Mouse (Mus musculus) ES-Bruce4 (cell line): ENCODE data around the gene Sumo3. TPM values are rescaled to one million over a fixed set of nuclear protein-coding genes. Genes with fewer than 3 reads are reported as not detected.

Source experiments
- H3K27ac ChIP-seq: 2 replicates; pipeline ENCODE4 v1.5.1; 2012; ENCODE audit warnings: low read length, inconsistent platforms; ENCODE audit not compliant: insufficient read depth
- H3K27me3 ChIP-seq: 2 replicates; pipeline ENCODE4 v1.6.1; 2012; ENCODE audit warnings: mild to moderate bottlenecking, low read length, inconsistent platforms; ENCODE audit not compliant: control insufficient read depth, poor library complexity, insufficient read depth, severe bottlenecking
- H3K36me3 ChIP-seq: 2 replicates; pipeline ENCODE4 v1.6.1; 2012; ENCODE audit warnings: inconsistent platforms, mild to moderate bottlenecking, low read length, moderate library complexity; ENCODE audit not compliant: control insufficient read depth, poor library complexity, insufficient read depth, severe bottlenecking
- H3K4me1 ChIP-seq: one replicate; pipeline ENCODE4 v1.8.1; 2011; ENCODE audit warnings: low read length; ENCODE audit not compliant: control insufficient read depth, insufficient read depth
- H3K4me3 ChIP-seq: 2 replicates; pipeline ENCODE4 v1.5.1; 2011; ENCODE audit warnings: low read depth, mild to moderate bottlenecking, low read length
- H3K9ac ChIP-seq: 2 replicates; pipeline ENCODE4 v1.6.1; 2012; ENCODE audit warnings: low read depth, mild to moderate bottlenecking, inconsistent platforms; ENCODE audit not compliant: poor library complexity, severe bottlenecking
- H3K9me3 ChIP-seq: replicated peaks from 2 replicates; pipeline ENCODE4 v1.6.1; 2012; ENCODE audit warnings: mild to moderate bottlenecking, low read length, inconsistent platforms; ENCODE audit not compliant: control insufficient read depth, poor library complexity, insufficient read depth, severe bottlenecking
- CTCF ChIP-seq: IDR thresholded peaks from one replicate; pipeline ENCODE4 v1.8.1; 2011; ENCODE audit warnings: low read depth, low read length
- EP300 ChIP-seq: IDR thresholded peaks from 2 replicates; pipeline ENCODE4 v1.6.1; 2011; ENCODE audit warnings: low read depth, low read length; ENCODE audit not compliant: insufficient read depth
- POLR2A ChIP-seq: IDR thresholded peaks from one replicate; pipeline ENCODE4 v1.8.1; 2011; ENCODE audit warnings: low read length; ENCODE audit not compliant: insufficient read depth
- polyA plus RNA-seq: library from polyadenylated mRNA; stranded (reverse); fragments of >200 nt; gene quantifications from 2 replicates; pipeline ENCODE4 v1.2.4, GENCODE M21; 2011; ENCODE audit warnings: low read depth; ENCODE audit not compliant: missing spikeins, insufficient read depth, insufficient read length

Gene Sumo3
- polyA plus RNA-seq: 218 and 242 TPM in 2 replicates

- Histone ChIP-seq H3K4me3 (peak within 1 kb of the TSS; percentile 91), H3K9ac (peak within 1 kb of the TSS; percentile 84), H3K27me3 (no peaks in the 10 kb centered on the region), H3K4me1 (peaks cover 5% of the 10 kb centered on the region), H3K9me3 (no peaks in the 10 kb centered on the region), H3K36me3 (0 out of 2 replicates have a peak, but pooled peaks cover 2% of the 10 kb centered on the region), H3K27ac (peak within 1 kb of the TSS; percentile 91)
- TF ChIP-seq CTCF (peak; percentile 19), EP300 (no peak)
These were observed at the start of gene Sumo3, which contains the start of gene Gm49325 for GRCm38 (mm10) chr10:77605908-77606826. Gene Sumo3, plus strand, starts transcription at chr10:77606097. Gene Gm49325, plus strand, starts transcription at chr10:77606197.

DNA sequence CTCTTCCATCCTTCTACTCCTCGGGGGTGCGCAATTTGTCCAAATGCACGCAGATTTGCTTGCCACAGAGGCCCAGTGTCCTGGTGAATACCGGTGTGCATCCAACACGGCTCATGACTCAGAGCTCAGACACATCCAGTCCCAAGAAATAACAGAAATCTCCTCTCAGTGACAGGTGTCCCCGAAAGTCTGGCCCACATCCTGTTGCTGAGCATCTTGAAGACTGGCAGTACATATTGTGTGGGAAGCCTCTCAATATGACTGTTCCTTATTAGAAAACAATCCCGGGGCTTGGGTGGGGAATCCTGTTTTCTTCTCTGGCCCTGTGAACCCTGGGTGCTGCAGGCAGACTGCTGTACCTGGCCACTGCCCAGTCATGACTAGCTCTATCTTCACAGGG is 49.3 kb upstream of the Sumo3 start:
- Histone ChIP-seq H3K27me3 (no peaks in the 10 kb centered on the region), H3K36me3 (no peaks in the 10 kb centered on the region), H3K9me3 (no peaks in the 10 kb centered on the region), H3K9ac (no peak overlapping the region), H3K27ac (no peak overlapping the region), H3K4me3 (no peak overlapping the region), H3K4me1 (no peaks in the 10 kb centered on the region)
- TF ChIP-seq POLR2A (no peak), CTCF (no peak), EP300 (no peak)

DNA sequence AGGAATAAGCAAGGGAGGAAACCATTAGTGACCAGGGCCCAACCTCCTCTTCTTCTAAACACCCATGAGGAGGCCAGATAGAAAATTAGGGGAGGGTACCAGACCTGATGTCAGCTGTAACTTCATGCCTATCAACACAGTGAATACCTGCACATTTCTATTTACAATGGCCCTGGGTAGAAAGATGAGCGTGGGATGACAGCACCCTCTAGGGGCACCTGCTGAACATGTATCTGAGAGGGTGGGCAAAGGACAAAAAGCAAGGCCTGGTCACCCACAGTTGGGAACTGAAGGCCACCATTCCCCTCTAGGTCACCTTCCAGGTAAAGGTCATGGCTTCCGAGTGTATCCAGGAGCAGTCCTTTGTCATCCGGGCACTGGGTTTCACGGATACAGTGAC is 48.3 kb upstream of the Sumo3 start:
- Histone ChIP-seq H3K9me3 (no peaks in the 10 kb centered on the region), H3K9ac (no peak overlapping the region), H3K4me1 (no peaks in the 10 kb centered on the region), H3K36me3 (no peaks in the 10 kb centered on the region), H3K27me3 (no peaks in the 10 kb centered on the region), H3K27ac (no peak overlapping the region), H3K4me3 (no peak overlapping the region)
- TF ChIP-seq CTCF: peak; percentile 49
- TF ChIP-seq POLR2A: no peak
- TF ChIP-seq EP300: no peak

DNA sequence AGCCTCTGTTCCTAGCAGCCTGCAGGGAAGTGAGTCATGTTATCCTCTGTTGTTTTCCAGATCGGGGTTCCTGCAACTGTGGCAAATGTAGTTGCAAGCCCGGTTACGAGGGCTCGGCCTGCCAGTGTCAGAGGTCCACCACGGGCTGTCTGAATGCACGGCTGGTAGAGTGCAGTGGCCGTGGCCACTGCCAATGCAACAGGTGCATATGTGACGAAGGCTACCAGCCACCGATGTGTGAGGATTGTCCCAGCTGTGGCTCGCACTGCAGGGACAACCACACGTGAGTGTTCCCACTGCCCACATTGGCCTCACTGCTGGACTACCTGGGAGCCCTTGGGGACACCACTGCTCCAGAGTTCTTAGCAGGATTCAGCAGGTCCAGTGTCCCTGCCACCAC is 45.8 kb upstream of the Sumo3 start:
- H3K9me3 ChIP-seq: no peaks in the 10 kb centered on the region
- H3K27me3 ChIP-seq: no peaks in the 10 kb centered on the region
- H3K9ac ChIP-seq: no peak overlapping the region
- H3K4me1 ChIP-seq: no peaks in the 10 kb centered on the region
- no peaks in the 10 kb centered on the region for H3K36me3 ChIP-seq
- H3K27ac ChIP-seq: no peak overlapping the region
- H3K4me3 ChIP-seq: no peak overlapping the region
- TF ChIP-seq CTCF: no peak
- no peak for TF ChIP-seq EP300
- no peak for TF ChIP-seq POLR2A

GRCm38 (mm10) chr10:77560830-77561229 is 45.1 kb upstream of the Sumo3 start:
- H3K4me1 ChIP-seq: no peaks in the 10 kb centered on the region
- H3K27ac ChIP-seq: no peak overlapping the region
- no peaks in the 10 kb centered on the region for H3K9me3 ChIP-seq
- H3K9ac ChIP-seq: no peak overlapping the region
- no peaks in the 10 kb centered on the region for H3K36me3 ChIP-seq
- TF ChIP-seq CTCF (no peak), POLR2A (no peak), EP300 (no peak)
- no peaks in the 10 kb centered on the region for H3K27me3 ChIP-seq
- no peak overlapping the region for H3K4me3 ChIP-seq

DNA sequence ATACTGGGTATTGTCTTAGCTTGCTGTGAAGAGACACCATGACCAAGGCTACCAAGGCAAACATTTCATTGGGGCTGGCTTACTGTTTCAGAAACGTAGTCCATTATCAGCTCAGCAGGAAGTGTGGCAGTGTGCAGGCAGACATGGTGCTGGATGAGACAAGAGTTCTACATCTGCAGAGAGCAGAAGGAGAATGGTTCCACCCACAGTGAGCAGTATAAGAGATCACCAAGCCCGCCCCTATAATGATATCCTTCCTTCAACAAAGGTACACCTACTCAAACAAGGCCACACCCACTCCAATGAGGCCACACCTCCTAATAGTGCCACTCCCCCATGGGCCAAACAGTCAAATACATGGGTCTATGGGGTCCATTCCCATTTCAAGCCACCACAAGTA is 44.4 kb upstream of the Sumo3 start:
- Histone ChIP-seq H3K4me3 (no peak overlapping the region), H3K9ac (no peak overlapping the region), H3K9me3 (no peaks in the 10 kb centered on the region), H3K27me3 (no peaks in the 10 kb centered on the region), H3K27ac (no peak overlapping the region), H3K4me1 (no peaks in the 10 kb centered on the region), H3K36me3 (no peaks in the 10 kb centered on the region)
- TF ChIP-seq POLR2A (no peak), EP300 (no peak), CTCF (no peak)
